Comparison of ENCODE assay signal across 9 mouse cellular contexts in the genomic region with DNA sequence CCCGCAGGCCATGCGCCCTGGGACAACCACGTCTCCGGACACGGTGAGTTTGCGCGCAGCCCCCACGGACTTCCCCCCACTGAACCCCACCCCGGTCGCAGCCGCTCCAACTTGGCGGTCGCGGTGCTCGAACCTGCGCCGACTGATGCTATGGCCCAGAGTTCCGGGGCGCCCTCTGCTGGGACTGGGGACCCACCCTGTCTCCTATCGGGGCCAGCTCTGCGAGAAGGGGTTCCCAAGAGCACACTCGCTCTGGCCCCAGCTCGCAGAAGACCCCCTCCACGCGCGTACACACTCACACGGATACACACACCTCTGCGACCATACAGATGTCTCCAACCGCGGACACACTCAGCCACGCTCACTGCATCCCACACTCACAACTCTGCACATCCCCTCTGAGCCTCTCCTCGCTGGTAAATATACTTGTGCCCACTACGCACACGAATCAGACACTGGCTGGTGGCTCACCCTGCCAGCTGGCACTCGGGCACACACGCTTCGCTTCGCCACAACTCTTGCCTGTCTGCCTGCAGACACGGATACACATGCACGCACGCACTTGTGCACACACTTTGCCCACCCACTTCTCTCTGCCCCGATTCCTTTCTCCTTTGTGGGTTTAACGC. TPM values are rescaled to one million over a fixed set of nuclear protein-coding genes. Genes with fewer than 3 reads are reported as not detected.
DNase-seq lines count a peak whose midpoint lies in the region; ATAC-seq and TF ChIP-seq lines count a peak whose summit lies in the region.
"Had no signal": no experiment of that assay in that cellular context is flagged by ENCODE, and none has a peak within 500 bp of the region (broad histone marks: within the 10 kb centered on the region; RNA-seq: fewer than 3 reads in every experiment).

No protein-coding gene starts in this region.

- no peak overlapping the region for H3K9ac ChIP-seq in kidney, embryonic 16.5 days (replicated peaks; ENCODE audit: low read length)
- no peak overlapping the region for H3K9ac ChIP-seq in embryonic facial prominence, embryonic 12.5 days
- no peak overlapping the region for H3K9ac ChIP-seq in intestine, postnatal 0 days (ENCODE audit: low read depth, low read length)
- peak overlapping the region; percentile 82 for H3K9ac ChIP-seq in midbrain, postnatal 0 days (replicated peaks; ENCODE audit: low read length, poor library complexity, severe bottlenecking)

- peak overlapping the region; percentile 42 for H3K4me3 ChIP-seq in kidney, embryonic 16.5 days (ENCODE audit: low read length)
- H3K4me3 ChIP-seq in kidney, adult 2 months (ENCODE audit: insufficient read depth, low read depth, low read length): no peak overlapping the region
- H3K4me3 ChIP-seq in embryonic facial prominence, embryonic 12.5 days: peak overlapping the region; percentile 36
- peak overlapping the region; percentile 13 for H3K4me3 ChIP-seq in intestine, postnatal 0 days (ENCODE audit: low read depth, low read length)
- peak overlapping the region; percentile 65 for H3K4me3 ChIP-seq in midbrain, postnatal 0 days (ENCODE audit: low read depth, low read length)

- no peak for TF ChIP-seq CTCF in kidney, adult 2 months (conservative IDR thresholded peaks at IDR 0.05; ENCODE audit: insufficient read depth, insufficient read length, low read depth, low read length)
- no peak; the same call in 1 of the 2 replicates for TF ChIP-seq CTCF in intestine, postnatal 0 days (IDR thresholded peaks at IDR 0.05; ENCODE audit: low read depth)
- TF ChIP-seq CTCF in midbrain, postnatal 0 days (IDR thresholded peaks at IDR 0.05): peak; percentile 56

- no peak for ATAC-seq in kidney, embryonic 16.5 days (ENCODE audit: low FRiP score, low TSS enrichment)
- ATAC-seq in embryonic facial prominence, embryonic 12.5 days (ENCODE audit: insufficient number of reproducible peaks, insufficient read depth, low FRiP score, low TSS enrichment): no peak
- ATAC-seq in intestine, postnatal 0 days: no peak
- ATAC-seq in midbrain, postnatal 0 days (ENCODE audit: low FRiP score): peak; percentile 63

- TF ChIP-seq POLR2A in kidney, adult 2 months (IDR thresholded peaks at IDR 0.05; ENCODE audit: low read depth, low read length): no peak

- H3K27me3 ChIP-seq in kidney, embryonic 16.5 days (ENCODE audit: insufficient read depth, low read length): peaks cover 44% of the 10 kb centered on the region
- H3K27me3 ChIP-seq in kidney, adult 2 months (replicated peaks; ENCODE audit: control insufficient read depth, insufficient read depth, low read length): peaks cover 5% of the 10 kb centered on the region
- H3K27me3 ChIP-seq in embryonic facial prominence, embryonic 12.5 days: peaks cover 55% of the 10 kb centered on the region
- peaks cover 42% of the 10 kb centered on the region for H3K27me3 ChIP-seq in intestine, postnatal 0 days (replicated peaks; ENCODE audit: control insufficient read depth, insufficient read depth, low read length)
- no peaks in the 10 kb centered on the region for H3K27me3 ChIP-seq in midbrain, postnatal 0 days (ENCODE audit: insufficient read depth, low read length)

- H3K9me3 ChIP-seq in kidney, embryonic 16.5 days (ENCODE audit: low read length): no peaks in the 10 kb centered on the region
- H3K9me3 ChIP-seq in embryonic facial prominence, embryonic 12.5 days: no peaks in the 10 kb centered on the region
- no peaks in the 10 kb centered on the region for H3K9me3 ChIP-seq in intestine, postnatal 0 days (ENCODE audit: control insufficient read depth)
- H3K9me3 ChIP-seq in midbrain, postnatal 0 days (ENCODE audit: low read length): no peaks in the 10 kb centered on the region

- no peaks in the 10 kb centered on the region for H3K36me3 ChIP-seq in kidney, embryonic 16.5 days (ENCODE audit: insufficient read depth, low read length)
- no peaks in the 10 kb centered on the region for H3K36me3 ChIP-seq in kidney, adult 2 months (ENCODE audit: control insufficient read depth, insufficient read depth, low read length)
- H3K36me3 ChIP-seq in embryonic facial prominence, embryonic 12.5 days: no peaks in the 10 kb centered on the region
- H3K36me3 ChIP-seq in intestine, postnatal 0 days (ENCODE audit: control insufficient read depth, insufficient read depth): no peaks in the 10 kb centered on the region
- H3K36me3 ChIP-seq in midbrain, postnatal 0 days (ENCODE audit: insufficient read depth, low read length): no peaks in the 10 kb centered on the region

- H3K4me1 ChIP-seq in kidney, embryonic 16.5 days (ENCODE audit: insufficient read depth, low read length): peaks cover 7% of the 10 kb centered on the region; the same call in 1 of the 2 replicates
- H3K4me1 ChIP-seq in kidney, adult 2 months (ENCODE audit: control insufficient read depth, insufficient read depth, low read length): no peaks in the 10 kb centered on the region
- peaks cover 6% of the 10 kb centered on the region for H3K4me1 ChIP-seq in embryonic facial prominence, embryonic 12.5 days
- no peaks in the 10 kb centered on the region for H3K4me1 ChIP-seq in intestine, postnatal 0 days (replicated peaks; ENCODE audit: control insufficient read depth, insufficient read depth, low read length)
- H3K4me1 ChIP-seq in midbrain, postnatal 0 days (ENCODE audit: insufficient read depth, low read length): peaks cover 16% of the 10 kb centered on the region; the same call in 1 of the 2 replicates

- H3K4me2 ChIP-seq in kidney, embryonic 16.5 days (replicated peaks; ENCODE audit: low read depth, low read length): peak overlapping the region; percentile 65
- H3K4me2 ChIP-seq in embryonic facial prominence, embryonic 12.5 days (replicated peaks): peak overlapping the region; percentile 59
- peak overlapping the region; percentile 39; the same call in 1 of the 2 replicates for H3K4me2 ChIP-seq in intestine, postnatal 0 days (replicated peaks; ENCODE audit: low read depth)
- peak overlapping the region; percentile 79 for H3K4me2 ChIP-seq in midbrain, postnatal 0 days (ENCODE audit: low read depth, low read length, poor library complexity, severe bottlenecking)

- no peak for DNase-seq in kidney, adult 2 months
- DNase-seq in midbrain, postnatal 0 days (ENCODE audit: low spot score): peak; percentile 45
- no peak for DNase-seq in adrenal gland, postnatal 14 days
- DNase-seq in heart, adult 9 months (ENCODE audit: low spot score in 2 of 2): no peak
- DNase-seq in spleen, adult 12 weeks (ENCODE audit: low spot score): no peak

- 39% methylated on average over 43 of the region's 43 CpGs for WGBS in kidney, embryonic 16.5 days
- WGBS in kidney, adult 2 months: 40% methylated on average over 43 of the region's 43 CpGs
- WGBS in embryonic facial prominence, embryonic 12.5 days: 39% methylated on average over 43 of the region's 43 CpGs
- WGBS in intestine, postnatal 0 days: 42% methylated on average over 43 of the region's 43 CpGs
- WGBS in midbrain, postnatal 0 days: 24% methylated on average over 43 of the region's 43 CpGs

- H3K27ac ChIP-seq in kidney, embryonic 16.5 days (ENCODE audit: low read length): no peak overlapping the region
- H3K27ac ChIP-seq in kidney, adult 2 months (ENCODE audit: insufficient read depth, low read depth, low read length): no peak overlapping the region
- H3K27ac ChIP-seq in embryonic facial prominence, embryonic 12.5 days: no peak overlapping the region
- no peak overlapping the region for H3K27ac ChIP-seq in intestine, postnatal 0 days (ENCODE audit: low read depth, low read length)
- peak overlapping the region; percentile 80 for H3K27ac ChIP-seq in midbrain, postnatal 0 days (ENCODE audit: low read depth, low read length)

RNA-seq across cellular contexts. Expression of a gene that starts 0.6 kb away (rescaled TPM):
- 0.21 and 0.22 TPM in 2 replicates for polyA plus RNA-seq in kidney, embryonic 16.5 days (2015; fragmentation: Nextera tagmentation; extraction: Ambion mirVana)
- polyA plus RNA-seq in kidney, adult 2 months (2012; rRNA removed): 0.23 and 0.53 TPM in 2 replicates
- polyA plus RNA-seq in embryonic facial prominence, embryonic 12.5 days (2016; fragmentation: Nextera tagmentation; extraction: Ambion mirVana): 1.3 and 1.7 TPM in 2 replicates
- polyA plus RNA-seq in intestine, postnatal 0 days (2015; fragmentation: Nextera tagmentation; extraction: Ambion mirVana): 0.75 and 0.90 TPM in 2 replicates
- total RNA-seq in midbrain, postnatal 0 days (2014; rRNA removed): 349 and 393 TPM in 2 replicates
- polyA plus RNA-seq in midbrain, postnatal 0 days (2015; fragmentation: Nextera tagmentation; extraction: Ambion mirVana): 57.0 and 61.8 TPM in 2 replicates
- 1.7 and 7.7 TPM in 2 replicates for total RNA-seq in adrenal gland, postnatal 14 days (2021)
- total RNA-seq: liver, adult 2 months had no signal
- polyA plus RNA-seq: liver, adult 2 months had no signal

Comparison
In these comparisons a context has a peak if more than half of its experiments do, and no peak if none do; other contexts are left out.
1. RNA of a gene that starts 0.6 kb away (polyA plus RNA-seq): 57.0 to 61.8 TPM in midbrain, postnatal 0 days; 1.3 to 1.7 TPM in embryonic facial prominence, embryonic 12.5 days, 0.75 to 0.90 TPM in intestine, postnatal 0 days, 0.23 to 0.53 TPM in kidney, adult 2 months and 0.21 to 0.22 TPM in kidney, embryonic 16.5 days; every median in the first group is over 10 times any median in the second.
2. Peak in every context shown above with its lines, with median percentiles within 50 percentile points of each other: H3K4me2 ChIP-seq.